Mouse (Mus musculus): Measurements from ENCODE around the gene Tent5c. TPM values are rescaled to one million over a fixed set of nuclear protein-coding genes. Genes with fewer than 3 reads are reported as not detected.

The Tent5c gene
- polyA plus RNA-seq, 1 experiment from 2014 or later = 2.9 TPM

- no peaks in the 10 kb centered on the region for H3K4me1 ChIP-seq (replicated peaks)
- H3K9me3 ChIP-seq = no peaks in the 10 kb centered on the region
- H3K27me3 ChIP-seq = no peaks in the 10 kb centered on the region
- no peak overlapping the region for H3K4me3 ChIP-seq
- WGBS = 85% methylated on average over 2 of the region's 2 CpGs
- H3K27ac ChIP-seq (replicated peaks) = no peak overlapping the region
- no peaks in the 10 kb centered on the region for H3K36me3 ChIP-seq
- ATAC-seq (ENCODE audit: low read depth) = no peak
- no peak overlapping the region for H3K4me2 ChIP-seq
- H3K9ac ChIP-seq = no peak overlapping the region
These were observed 79.8 kb downstream of the Tent5c start for GRCm38 (mm10) chr3:100409280-100409679.

GRCm38 (mm10) chr3:100408351-100409043, 80.6 kb downstream of the Tent5c start:
- H3K27me3 ChIP-seq = no peaks in the 10 kb centered on the region
- no peaks in the 10 kb centered on the region for H3K9me3 ChIP-seq
- H3K4me1 ChIP-seq (replicated peaks) = no peaks in the 10 kb centered on the region
- no peak overlapping the region for H3K9ac ChIP-seq
- H3K27ac ChIP-seq (replicated peaks) = no peak overlapping the region
- H3K36me3 ChIP-seq = no peaks in the 10 kb centered on the region
- H3K4me2 ChIP-seq = no peak overlapping the region
- WGBS = 95% methylated on average over 2 of the region's 2 CpGs
- ATAC-seq (ENCODE audit: low read depth) = no peak
- no peak overlapping the region for H3K4me3 ChIP-seq

- Histone ChIP-seq H3K9ac (no peak overlapping the region), H3K4me1 (replicated peaks) (no peaks in the 10 kb centered on the region)
These were observed 86.5 kb downstream of the Tent5c start for GRCm38 (mm10) chr3:100402656-100403055.

More at GRCm38 (mm10) chr3:100402656-100403055, 86.5 kb downstream of the Tent5c start:
- Histone ChIP-seq H3K4me2 (no peak overlapping the region), H3K4me3 (no peak overlapping the region), H3K36me3 (no peaks in the 10 kb centered on the region), H3K27ac (replicated peaks) (no peak overlapping the region), H3K9me3 (no peaks in the 10 kb centered on the region), H3K27me3 (no peaks in the 10 kb centered on the region)
- 92% methylated on average over 4 of the region's 4 CpGs for WGBS
- ATAC-seq (ENCODE audit: low read depth) = no peak

Other genes starting within 250 kb of the Tent5c start
- 40.9 and 47.1 TPM in 2 replicates for gene Man1a2, start 196.2 kb upstream of the Tent5c start, polyA plus RNA-seq (2015; fragmentation: Nextera tagmentation; extraction: Ambion mirVana)